Mouse (Mus musculus): ENCODE measurements around the gene Kcnip3. TPM values are rescaled to one million over a fixed set of nuclear protein-coding genes. Genes with fewer than 3 reads are reported as not detected.

Gene Kcnip3
- total RNA-seq, 2 experiments from 2014 or later, result 0.28 to 0.31 TPM

DNA sequence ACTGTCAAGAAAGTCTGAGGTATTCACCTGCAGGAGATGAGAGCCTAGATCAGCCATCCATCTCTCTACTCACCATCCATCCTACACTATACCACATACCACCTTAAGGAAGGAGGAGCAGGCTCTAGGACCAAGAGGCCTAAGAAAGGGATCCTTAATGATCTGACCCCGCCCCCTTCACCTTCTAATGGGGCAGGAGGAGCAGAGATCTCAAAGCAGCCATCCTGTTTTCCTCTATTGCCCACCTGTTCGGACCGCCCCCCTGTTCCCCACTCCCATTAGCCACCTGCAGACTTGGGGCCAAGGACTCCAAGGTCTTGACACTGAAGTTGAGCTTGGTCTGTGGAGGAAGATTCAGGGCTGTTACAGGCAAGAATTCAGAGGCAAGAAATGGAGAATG is 8.5 kb upstream of the Kcnip3 start:
- intact Hi-C loops (cut with DNase I), result no loop called here
- DNase-seq, result no peak
- Histone ChIP-seq H3K4me3 (no peak overlapping the region), H3K27ac (no peak overlapping the region)
- TF ChIP-seq CTCF (IDR thresholded peaks at IDR 0.05), result no peak

DNA sequence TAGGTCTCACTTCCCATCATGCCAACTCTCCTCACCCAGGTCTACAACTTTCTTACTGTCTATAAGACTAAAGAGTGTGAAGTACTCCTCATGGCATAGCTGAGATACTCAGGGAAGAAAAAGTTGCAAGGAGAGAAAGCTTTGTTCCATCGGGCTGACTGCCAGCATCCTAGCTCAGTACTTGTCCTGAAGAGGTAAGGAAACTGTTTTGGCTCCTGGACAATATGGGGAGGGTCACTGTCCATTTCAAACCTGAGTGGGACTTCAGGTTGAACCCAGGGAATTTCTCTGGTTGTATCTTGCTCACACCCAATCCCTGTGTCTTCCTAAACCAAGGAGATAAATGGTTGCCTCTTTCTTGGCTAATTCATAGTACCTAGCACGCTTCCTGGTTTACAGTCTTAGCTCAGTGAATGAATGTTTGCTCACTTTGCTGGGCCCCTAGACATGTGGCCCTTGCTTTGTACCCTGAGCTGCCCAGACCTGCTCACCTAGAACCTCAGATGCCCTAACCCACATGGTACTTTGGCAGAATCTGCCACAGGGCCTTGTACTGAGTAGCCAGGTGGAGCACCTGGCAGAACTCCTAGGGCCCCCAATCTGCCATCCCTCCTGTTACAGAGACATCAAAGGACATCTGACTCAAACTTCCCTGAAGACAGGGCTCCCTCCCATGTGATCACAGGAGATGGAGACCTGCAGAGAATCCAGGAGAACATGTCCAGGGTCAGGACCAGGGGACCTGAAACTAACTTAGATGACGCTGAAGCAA is 3.3 kb upstream of the Kcnip3 start:
- no peak for DNase-seq
- no peak overlapping the region for H3K27ac ChIP-seq
- H3K4me3 ChIP-seq, result no peak overlapping the region
- no peak for TF ChIP-seq CTCF (IDR thresholded peaks at IDR 0.05)
- intact Hi-C loops (cut with DNase I), result no loop called here

DNA sequence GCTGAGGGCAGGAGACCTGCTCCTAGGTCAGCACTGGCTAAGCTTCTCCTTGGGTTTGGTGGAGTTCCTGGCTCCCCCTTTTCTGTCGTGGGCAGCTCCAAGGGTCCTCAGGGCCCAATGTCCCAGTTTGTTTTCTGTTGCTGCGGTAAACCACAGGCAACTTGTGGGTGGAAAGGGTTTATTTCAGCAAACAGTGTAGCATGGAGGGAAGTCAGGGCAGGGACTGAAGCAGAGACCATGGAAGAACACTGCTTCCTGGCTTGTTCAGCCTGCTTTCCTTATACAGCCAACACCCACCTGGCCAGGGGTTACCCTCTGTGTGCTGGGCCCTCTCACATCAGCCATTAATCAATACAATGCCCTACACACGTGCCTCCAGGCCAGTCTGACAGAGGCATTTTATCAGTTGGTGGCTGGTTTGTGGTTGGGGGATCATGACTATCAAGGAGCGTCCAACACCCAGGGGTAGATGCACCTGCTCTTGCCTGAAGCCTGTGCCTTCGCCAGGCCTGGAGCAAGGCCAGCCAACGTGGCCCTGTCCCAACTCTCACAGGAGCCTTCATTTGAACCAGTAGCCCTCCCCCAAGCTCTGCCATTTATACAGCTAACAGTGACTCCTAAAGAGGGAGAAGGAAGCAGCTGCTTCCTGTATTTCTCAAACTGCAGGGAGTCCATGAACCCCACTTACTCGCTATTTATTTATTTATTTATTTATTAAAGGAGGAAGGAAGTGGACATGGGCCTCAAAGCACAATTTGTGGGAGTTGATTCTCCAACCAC is 2.2 kb upstream of the Kcnip3 start:
- TF ChIP-seq CTCF (IDR thresholded peaks at IDR 0.05), result no peak
- Histone ChIP-seq H3K4me3 (no peak overlapping the region), H3K27ac (no peak overlapping the region)
- intact Hi-C loops (cut with DNase I), result no loop called here
- DNase-seq, result no peak

DNA sequence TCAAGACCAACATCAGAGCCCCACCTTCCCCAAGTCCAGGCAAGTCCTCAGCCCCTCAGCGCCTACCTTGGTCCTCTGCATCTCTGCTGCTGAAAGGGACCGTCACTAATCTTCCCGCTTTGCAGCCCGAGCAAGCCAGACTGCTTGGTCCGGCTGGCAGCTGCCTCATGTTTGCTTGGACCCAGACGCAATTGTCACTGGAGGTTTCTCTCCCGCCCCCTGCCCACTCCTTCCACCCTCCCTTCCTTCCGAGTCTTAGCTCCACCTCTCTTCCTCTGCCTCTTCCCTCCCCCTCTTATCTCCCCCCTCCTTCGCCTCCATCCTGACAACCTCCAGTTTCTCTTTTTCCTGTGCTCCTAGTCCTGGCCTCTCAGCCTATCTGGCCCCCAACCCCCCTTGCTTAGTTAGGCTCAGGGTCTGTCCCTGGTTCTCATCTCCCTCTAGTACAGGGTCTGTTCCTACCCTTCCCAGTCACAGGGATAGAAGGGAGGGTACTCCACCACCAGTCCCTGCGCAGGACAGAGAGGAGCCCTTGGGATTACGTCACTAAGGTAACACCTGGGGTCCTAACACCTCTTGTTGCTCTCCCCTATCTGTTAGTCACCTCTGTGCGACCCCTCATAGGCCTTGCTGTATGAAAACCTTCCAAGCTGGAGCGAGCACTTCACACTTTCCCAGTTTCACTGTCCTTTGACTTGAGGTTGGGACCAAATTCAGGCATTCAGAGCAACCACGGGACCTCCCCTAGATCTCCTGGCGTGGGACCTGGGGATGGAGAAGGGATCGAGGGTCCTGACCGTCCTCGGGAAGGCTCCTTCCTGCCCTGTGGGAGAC is 505 bp downstream of the Kcnip3 start:
- Histone ChIP-seq H3K4me3 (peak overlapping the region; percentile 26), H3K27ac (no peak overlapping the region)
- DNase-seq, result no peak
- intact Hi-C loops (cut with DNase I), result no loop called here
- no peak for TF ChIP-seq CTCF (IDR thresholded peaks at IDR 0.05)

DNA sequence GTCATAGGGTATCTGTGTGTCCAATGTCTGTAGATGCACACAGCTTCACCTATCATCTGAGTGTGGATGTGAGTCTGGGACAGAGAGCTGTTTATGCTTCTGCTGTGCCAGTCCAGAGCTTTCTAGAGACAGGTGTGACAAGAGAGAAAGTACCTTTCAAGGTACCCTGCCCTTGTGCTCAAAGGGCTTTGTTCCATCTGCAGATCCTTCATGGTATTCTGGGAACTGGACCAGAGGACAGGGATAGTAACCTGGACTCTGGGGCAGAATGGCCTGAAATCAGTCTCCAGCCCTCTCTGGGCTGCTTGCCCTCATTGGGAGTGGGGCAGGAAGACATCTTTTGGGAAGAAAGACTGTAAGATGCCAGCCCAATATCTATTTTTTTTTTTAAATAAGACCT is 1.8 kb downstream of the Kcnip3 start:
- no peak overlapping the region for H3K27ac ChIP-seq
- H3K4me3 ChIP-seq, result no peak overlapping the region
- intact Hi-C loops (cut with DNase I), result no loop called here
- no peak for DNase-seq
- no peak for TF ChIP-seq CTCF (IDR thresholded peaks at IDR 0.05)

DNA sequence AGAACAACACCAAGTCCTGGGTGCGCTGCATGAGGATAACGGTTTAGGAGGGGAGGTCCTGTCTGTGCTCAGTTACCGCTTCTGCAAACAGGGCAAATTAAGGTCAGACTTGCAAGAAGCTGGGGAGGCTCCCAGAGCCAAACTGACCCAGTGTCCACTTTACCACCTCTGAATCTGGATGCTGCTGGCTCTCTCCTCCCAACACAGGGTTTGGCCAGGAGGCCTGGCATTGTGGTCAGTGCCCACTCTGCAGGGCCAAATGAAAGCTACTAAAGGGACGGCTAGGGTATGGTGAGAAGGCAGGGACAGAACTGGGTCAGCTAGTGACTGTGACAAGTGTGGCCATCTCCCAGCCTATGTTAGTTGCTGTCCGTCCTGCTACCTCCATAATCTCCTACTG is 2.6 kb downstream of the Kcnip3 start:
- no peak for DNase-seq
- H3K27ac ChIP-seq, result no peak overlapping the region
- TF ChIP-seq CTCF (IDR thresholded peaks at IDR 0.05), result no peak
- intact Hi-C loops (cut with DNase I), result no loop called here
- no peak overlapping the region for H3K4me3 ChIP-seq

DNA sequence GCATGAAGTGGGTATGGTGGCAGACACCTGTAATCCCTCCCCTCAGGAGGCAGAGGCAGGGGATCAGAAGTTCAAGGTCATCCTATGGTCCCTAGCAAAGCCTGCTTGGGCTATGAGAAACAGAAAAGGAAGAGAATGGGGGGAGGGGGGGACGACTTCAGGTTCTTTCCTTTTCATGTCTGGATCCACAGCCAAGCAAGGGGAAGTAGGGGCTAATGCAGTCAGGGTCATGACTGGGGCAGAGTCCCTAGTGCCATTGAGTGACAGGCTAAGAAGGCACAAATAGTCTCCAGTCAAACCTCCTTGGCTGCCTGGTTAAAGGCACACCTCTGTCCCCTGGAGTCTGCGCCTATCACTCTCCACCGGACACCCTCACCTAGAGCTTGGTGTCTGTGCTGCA is 3.1 kb downstream of the Kcnip3 start:
- no peak for DNase-seq
- Histone ChIP-seq H3K4me3 (no peak overlapping the region), H3K27ac (no peak overlapping the region)
- TF ChIP-seq CTCF (IDR thresholded peaks at IDR 0.05), result no peak
- intact Hi-C loops (cut with DNase I), result no loop called here

DNA sequence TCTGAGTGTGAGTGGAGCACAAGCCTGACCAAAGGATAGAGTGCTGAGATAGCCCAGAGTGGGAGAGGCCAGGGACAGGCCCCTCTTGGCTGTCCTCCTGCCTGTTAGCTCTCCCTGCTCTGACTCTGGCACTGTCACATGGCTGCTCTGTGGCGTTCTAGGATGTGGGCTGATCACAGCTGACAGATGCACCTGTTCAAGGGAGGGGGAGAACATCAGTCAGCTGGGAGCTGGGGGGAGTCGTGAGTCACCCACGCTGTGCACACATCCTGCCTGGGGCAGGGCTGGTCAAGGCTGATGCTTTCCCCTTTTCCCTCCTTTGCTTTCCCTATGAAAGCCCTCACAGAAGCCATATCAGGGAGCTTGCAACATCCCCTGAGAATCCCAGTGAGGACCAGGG is 3.6 kb downstream of the Kcnip3 start:
- intact Hi-C loops (cut with DNase I), result no loop called here
- H3K4me3 ChIP-seq, result no peak overlapping the region
- no peak for TF ChIP-seq CTCF (IDR thresholded peaks at IDR 0.05)
- no peak for DNase-seq
- H3K27ac ChIP-seq, result no peak overlapping the region

DNA sequence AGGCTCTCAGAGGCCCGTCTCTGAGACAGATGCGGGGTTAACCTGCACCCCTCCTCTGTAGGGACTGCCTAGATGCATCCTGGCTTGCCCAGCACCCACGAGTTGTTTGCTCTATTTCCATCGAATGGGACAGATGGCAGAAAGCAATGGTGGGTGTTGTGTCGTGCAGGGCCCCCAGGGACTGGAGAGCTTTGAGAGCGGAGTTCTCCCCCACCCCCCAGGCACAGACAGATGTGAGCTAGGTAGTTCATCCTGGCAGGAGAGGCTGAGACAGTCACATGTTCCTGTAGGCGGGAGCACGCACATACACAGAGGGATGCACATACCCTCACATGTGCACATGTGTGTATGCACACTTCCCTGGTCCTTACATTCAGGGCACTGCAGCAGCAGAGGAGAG is 4.8 kb downstream of the Kcnip3 start:
- no peak for DNase-seq
- H3K4me3 ChIP-seq, result no peak overlapping the region
- intact Hi-C loops (cut with DNase I), result no loop called here
- no peak for TF ChIP-seq CTCF (IDR thresholded peaks at IDR 0.05)
- no peak overlapping the region for H3K27ac ChIP-seq

DNA sequence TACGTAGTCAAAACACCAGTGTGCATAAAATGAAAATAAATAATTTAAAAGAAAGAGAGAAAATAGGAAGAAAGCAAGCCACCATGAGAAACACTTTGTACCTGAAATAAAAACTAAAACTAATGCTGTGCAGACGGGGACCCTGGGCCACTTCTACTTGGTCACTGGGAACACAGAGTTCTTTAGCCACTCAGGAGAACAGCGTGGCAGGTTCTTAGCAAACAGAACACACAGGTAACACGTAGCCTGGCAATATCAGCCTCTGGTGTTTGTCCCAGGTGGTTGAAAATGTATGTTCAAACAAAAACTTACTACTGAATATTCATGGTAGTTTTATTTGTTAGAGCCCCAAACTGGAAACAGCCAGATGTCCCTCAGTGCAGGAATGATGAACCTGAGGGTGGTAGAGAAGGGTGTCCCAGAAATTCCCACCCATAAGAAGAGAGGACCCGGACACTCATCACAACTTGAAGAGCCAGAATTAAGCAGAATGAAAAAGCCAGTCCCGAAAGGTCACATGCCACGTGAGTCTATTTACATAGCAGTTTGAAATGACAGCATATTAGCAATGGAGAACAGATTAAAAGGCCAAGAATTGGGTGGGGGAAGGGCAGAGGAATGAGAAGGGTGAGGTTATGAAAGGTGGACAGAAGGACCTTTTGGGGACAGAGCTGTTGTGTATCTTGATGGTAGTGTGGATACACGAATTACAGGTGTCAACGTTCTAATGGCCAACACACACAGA is 7.3 kb downstream of the Kcnip3 start:
- TF ChIP-seq CTCF (IDR thresholded peaks at IDR 0.05), result no peak
- intact Hi-C loops (cut with DNase I), result no loop called here
- Histone ChIP-seq H3K4me3 (no peak overlapping the region), H3K27ac (no peak overlapping the region)
- DNase-seq, result no peak

DNA sequence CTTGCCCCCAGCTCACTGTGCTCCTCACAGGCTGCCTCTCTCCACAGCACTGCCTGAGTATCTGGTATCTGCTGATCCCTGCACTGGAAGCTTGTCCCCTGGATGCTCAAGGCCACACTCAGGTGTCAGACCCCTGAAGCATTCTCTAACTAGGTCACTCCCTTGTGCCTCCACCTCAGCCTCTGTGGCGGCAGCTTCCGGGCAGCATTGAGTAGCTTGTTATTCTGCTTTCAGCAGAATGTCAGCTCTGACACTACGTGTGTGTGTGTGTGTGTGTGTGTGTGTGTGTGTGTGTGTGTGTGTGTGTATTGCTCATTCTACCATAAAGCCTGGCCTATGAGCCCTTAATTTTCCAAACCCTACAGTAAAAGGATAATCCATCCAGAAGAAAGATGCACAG is 8.7 kb downstream of the Kcnip3 start:
- Histone ChIP-seq H3K4me3 (no peak overlapping the region), H3K27ac (no peak overlapping the region)
- no peak for DNase-seq
- TF ChIP-seq CTCF (IDR thresholded peaks at IDR 0.05), result no peak
- intact Hi-C loops (cut with DNase I), result no loop called here

DNA sequence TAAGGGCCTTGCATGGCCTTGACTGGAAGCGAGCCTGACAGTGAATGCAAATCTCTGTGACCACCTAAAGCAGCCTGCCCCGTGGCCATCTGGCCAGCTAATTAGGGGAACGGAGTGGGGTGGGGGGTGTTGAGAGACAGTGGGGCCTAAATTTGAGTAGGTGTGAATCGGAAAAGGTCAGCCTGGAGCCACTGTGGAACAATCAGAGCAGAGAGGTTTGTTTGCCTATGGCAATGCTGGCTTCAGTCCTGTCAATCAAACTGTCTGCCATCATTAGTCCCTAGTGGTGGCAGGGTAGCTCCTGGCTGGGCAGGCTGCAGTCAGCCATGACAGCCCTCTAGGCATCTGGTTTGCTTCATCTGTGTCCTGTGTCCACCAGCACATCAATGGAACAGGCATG is 10.5 kb downstream of the Kcnip3 start:
- H3K4me3 ChIP-seq, result no peak overlapping the region
- intact Hi-C loops (cut with DNase I), result no loop called here
- DNase-seq, result no peak
- no peak overlapping the region for H3K27ac ChIP-seq
- no peak for TF ChIP-seq CTCF (IDR thresholded peaks at IDR 0.05)
